Mouse (Mus musculus): ENCODE measurements around the gene Fgf3. TPM values are rescaled to one million over a fixed set of nuclear protein-coding genes. Genes with fewer than 3 reads are reported as not detected.
"Not testable (repeated sequence)": the region's sequence is repeated elsewhere in the genome, so short reads cannot be mapped to it uniquely, and the experiment has no call there.

The Fgf3 gene
- total RNA-seq, 2 experiments from 2014 or later: not detected

DNA sequence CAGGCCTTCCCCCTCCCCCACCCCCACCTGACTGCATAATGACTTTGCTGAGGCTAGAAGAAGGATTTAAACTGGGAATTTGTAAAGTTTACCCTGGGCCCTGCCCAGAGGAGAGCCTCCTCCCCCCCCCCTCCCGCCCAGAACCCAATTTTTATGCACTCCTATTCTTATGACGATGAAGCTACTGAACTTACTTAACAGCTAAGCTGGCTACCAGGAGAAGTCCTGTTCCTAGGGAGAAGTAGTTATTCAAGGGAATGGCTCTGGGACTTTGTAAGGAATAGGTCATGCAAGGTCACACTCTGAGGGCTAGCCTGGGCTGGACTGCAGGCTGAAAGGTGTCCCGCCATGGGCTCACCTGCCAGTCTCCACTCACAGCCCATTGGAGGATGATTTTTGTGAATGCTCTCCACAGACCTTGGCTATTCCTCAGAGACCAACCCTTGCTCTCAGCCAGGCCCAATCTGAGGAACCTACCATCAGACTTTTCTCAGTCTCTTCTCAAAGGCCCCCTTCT, 20.0 kb downstream of the Fgf3 start:
- no peak for DNase-seq (ENCODE audit: low spot score)

DNA sequence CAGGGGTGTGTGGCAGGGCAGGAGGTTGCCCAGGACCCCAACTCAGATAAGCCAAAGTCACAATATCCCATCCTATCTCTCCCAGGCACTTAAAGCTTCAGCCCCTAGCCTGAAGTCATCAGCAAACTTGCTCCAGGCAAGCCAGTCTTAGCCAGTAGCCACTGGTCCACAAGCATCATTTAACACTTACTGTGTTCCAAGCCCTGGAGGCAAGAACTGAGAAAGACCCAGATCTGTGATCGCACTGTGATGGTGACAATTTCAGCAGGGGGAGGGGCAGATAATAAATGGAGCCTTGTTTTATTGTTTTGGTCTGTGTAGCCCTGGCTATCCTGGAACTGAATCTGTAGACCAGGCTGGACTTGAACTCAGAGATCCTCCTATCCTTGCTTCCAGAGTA, 20.8 kb downstream of the Fgf3 start:
- DNase-seq (ENCODE audit: low spot score): no peak

DNA sequence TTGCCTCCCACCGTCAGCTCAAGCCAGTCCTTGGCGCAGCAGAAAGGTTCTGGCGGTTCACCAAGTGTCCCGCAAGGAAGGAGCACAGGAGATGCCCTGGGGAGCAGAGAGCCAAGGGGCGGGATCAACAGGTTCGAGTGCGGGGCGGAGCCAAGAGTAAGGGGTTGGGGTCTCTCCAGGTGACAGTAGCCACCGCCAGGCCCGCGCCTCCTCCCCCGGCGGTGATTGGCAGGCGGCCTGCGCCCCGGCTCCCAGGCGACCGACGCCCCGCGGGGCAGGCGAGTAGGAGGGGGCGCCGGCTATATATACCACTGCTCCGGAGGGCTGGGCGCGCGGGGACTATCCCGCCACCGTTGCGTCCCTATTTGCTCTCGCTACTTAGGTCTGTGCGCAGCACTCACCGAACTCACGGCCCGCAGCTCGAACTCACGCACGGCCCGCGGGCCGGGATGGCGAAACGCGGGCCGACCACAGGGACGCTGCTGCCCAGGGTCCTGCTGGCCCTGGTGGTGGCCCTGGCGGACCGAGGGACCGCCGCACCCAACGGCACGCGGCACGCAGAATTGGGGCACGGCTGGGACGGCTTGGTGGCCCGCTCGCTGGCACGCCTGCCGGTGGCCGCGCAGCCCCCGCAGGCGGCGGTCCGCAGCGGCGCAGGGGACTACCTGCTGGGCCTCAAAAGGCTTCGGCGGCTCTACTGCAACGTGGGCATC, 23.3 kb downstream of the Fgf3 start:
- DNase-seq (ENCODE audit: low spot score): no peak

DNA sequence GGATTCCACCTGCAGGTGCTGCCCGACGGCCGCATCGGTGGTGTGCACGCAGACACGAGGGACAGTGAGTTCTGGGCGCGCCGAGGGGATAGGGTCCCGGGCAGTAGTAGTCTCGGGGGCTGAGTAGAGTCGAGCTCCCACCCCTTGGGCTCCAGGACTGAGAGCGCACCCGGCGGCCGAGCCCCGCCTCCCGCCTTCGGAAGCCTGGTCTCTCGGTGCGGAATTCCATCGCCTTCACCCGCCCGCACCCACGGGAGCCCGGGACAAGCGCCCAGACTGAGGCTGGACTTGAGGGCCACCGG, 23.8 kb downstream of the Fgf3 start:
- no peak for DNase-seq (ENCODE audit: low spot score)

DNA sequence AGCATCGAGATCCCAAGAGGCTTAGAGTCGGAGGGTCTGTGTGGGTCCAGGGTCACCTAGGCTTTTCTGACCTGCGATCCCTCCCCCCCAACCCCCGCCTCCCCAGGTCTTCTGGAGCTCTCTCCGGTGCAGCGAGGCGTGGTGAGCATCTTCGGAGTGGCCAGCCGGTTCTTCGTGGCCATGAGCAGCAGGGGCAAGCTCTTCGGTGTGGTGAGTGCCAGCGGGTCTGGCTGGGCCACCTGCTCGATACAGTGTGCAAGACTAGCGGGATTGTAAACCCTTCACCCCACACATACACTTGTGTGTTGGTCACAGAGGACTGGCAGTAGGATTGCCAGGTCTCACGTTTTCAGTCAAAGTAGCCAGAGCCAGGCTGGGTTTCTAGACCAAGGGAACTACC, 24.2 kb downstream of the Fgf3 start:
- DNase-seq (ENCODE audit: low spot score): no peak

DNA sequence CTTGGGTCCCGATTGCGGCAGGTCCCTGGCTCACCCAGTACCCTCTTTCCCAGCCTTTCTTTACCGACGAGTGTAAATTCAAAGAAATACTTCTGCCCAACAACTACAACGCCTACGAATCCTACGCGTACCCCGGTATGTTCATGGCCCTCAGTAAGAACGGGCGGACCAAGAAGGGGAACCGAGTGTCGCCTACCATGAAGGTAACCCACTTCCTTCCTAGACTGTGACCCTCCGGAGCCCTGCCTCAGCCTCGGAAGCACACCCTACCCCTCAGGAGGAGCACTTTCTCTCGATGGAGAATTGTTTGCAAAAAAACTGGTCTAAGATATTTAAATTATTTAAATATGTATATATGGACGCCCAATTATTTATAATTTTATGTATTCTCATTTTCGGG, 24.8 kb downstream of the Fgf3 start:
- no peak for DNase-seq (ENCODE audit: low spot score)

DNA sequence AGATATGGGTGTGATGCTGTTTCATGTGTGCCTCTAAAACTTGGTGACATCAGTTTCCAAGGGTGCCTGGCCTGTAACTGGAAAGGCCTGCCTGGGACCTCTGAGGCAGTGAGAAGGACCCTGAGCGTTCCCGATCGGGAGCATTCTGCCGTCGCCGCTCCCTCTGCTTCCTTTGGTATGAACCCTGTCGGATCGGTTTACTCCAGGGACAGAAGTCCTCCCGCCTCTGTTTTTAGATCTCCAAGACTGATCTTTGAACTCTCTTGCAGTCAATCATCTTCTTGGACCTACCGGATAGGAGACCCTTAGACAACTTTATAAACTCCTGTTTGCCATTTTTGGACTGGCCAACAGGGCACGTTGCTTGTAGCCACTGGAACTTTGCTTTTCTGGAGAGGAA, 25.3 kb downstream of the Fgf3 start:
- DNase-seq (ENCODE audit: low spot score): no peak

DNA sequence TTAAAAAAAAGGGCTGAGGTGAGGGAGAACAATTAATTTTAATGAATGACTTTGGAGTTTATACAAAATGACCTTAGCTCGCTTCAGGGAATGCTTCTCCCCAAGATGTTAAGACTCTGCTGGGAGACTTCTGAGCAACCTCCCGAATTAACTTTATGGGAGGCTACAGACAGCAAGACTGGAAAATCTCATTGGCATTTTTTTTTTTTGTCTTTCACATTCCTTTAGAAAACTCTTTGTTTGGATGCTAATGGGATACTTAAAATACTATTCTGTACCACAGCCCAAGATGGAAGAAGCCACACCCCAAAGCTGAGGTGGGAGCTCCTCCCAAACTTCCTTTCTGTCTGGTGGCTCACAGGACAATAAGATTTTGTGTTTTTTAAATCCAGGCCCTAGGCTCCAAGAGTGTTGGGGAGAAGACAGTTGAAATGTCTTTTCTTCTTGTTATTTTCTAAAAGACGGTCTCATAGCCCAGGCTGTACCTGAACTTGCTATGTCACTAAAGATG, 26.3 kb downstream of the Fgf3 start:
- no peak for DNase-seq (ENCODE audit: low spot score)

DNA sequence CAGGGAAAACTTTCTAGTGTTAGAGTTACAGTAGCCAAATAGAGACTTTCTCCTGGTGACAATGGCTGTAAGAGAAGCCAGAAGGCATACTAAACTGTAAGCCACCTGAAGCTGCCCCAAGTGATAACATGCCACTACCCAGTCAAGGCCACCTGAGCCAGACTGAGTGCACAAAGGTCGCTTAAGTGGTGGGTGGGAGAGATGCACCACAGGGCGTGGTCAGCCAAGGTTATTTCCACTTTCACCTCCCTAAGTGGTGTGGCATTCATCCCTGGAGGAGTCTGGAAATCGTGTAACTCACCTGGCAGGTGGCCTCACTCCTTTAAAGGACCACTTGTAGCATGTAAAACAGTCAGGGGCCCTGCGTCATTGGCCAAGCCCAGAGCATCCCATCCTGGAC, 29.3 kb downstream of the Fgf3 start:
- DNase-seq (ENCODE audit: low spot score): no peak

DNA sequence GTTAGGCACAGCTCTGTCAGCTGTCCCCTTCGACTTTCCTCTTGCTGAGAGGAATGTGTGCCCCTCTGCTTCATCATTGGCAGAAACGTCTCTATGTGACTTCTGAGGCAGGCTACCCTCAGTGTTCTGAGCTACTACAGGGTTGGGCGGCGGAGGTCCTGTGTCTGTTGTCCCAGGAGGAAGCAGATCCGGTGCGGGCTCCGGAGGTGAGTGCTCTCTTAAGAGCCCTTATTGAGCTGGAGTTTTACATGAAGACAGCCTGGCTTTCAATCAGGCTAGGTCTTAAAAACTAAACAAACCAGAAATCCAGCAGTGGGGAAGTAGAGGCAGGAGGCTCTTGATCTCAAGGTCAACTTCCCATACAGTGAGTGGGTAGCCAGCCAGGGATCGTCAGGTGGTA, 29.7 kb downstream of the Fgf3 start:
- no peak for DNase-seq (ENCODE audit: low spot score)

DNA sequence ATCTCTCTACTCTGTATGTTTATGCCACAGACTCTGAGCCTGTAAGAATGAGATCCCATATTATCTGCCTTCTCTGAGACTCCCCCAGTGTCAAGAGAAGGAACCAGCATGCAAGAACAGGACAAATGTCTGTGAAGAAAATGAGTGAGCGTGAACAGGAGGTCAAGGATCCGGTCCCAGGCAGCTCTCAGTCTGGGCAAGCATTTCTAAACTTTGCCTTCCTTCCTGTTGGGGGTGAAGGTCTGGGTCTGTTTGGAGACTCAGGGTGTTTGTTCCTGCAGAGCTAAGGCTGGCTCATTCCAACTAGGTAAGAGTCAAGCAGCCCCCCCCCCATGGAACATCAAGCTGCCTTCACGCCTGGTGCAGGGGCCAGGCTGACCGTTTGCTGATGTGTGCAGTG, 34.5 kb downstream of the Fgf3 start:
- no peak for DNase-seq (ENCODE audit: low spot score)

DNA sequence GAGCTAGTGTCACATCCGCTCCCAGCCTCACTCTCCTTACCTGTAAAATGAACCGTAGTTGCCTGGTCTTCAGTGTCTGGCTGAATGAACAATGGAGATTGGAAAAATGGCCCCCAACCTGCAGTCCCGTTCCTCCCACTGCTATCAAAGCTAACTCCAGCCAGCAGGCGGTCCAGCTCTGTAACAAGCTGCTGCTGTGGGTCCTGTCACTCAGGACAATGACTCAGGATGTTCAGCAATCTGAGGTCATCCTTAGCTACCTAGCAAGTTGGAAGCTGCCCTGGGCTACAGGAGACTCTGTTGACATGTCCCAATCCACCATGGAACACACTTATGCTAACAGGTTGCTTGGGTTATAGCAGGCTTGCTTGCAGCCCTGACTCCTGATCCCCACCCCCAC, 35.3 kb downstream of the Fgf3 start:
- no peak for DNase-seq (ENCODE audit: low spot score)

DNA sequence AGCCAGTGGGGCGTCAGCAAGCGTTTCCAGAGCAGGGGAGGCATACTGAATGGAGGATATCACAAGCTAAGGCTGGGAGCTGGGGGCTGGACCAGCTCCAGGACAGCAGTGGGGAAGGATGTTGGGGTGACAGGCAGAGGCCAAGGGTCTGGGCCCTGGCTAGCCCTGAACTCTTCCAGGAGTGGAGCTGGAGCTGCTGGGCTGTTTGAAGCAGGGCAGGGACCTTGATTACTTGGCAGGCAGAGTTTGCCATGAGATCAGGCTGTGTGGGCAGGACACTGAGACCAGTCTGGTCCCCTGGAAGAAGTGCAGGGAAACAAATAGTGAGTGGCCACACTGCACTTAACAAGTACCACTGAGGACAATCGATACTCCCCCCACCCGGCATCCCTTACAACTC, 36.3 kb downstream of the Fgf3 start:
- DNase-seq (ENCODE audit: low spot score): no peak

DNA sequence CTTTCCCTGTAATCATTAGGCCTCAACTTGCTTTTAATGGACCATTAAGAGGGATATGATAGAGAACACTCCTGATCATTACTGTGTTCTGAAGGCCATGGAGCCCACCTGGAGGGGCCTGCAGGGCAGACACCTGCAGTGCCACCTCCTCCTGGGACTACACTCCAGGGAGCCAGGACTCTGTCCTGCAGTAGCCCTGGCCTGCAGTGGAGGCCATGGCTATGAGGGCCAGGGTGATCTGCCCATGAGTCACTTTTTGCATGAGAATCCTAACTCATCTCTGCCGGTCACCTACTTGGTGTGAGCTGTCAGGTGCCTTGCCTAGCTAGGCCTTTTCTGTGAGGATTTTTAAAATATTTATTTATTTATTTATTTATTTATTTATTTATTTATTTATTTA, 40.5 kb downstream of the Fgf3 start:
- DNase-seq (ENCODE audit: low spot score): no peak

DNA sequence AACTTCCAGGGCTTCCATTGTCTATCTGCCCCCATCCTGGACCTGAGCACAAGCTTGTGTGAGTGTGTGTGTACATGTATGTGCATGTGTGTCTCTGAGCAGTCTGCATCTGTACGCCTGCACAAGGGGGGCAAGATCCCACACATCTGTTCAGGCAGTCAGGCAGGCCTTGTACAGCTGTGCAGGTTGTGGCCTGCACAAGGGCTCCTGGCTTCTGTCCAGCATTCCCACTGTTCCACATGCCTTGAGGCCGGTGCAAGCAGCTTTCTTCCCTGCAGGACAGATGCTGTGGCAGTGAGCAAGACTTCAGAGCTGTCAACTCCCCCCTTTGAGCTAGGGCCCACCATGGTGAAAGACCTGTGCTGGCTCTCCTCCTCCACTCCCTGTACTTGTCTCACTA, 45.2 kb downstream of the Fgf3 start:
- no peak for DNase-seq (ENCODE audit: low spot score)

DNA sequence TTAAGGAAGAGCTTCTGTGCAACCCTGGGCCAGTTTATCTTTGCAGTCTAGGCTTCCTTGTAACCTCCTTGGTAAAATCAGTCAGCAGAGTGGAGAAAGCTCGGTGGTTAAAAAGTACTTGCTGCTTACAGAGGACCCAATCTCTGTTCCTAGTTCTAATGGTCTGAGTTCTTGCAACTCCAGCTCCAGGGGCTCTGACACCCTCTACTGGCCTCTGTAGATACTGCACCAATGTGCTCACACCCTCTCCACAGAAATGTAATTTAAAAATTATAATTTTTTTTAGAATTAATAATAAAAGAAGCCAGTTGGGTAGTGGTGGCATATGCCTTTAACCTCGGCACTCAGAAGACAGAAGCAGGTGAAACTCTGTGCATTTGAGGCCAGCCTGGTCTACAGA, 49.8 kb downstream of the Fgf3 start:
- no peak for DNase-seq (ENCODE audit: low spot score)

DNA sequence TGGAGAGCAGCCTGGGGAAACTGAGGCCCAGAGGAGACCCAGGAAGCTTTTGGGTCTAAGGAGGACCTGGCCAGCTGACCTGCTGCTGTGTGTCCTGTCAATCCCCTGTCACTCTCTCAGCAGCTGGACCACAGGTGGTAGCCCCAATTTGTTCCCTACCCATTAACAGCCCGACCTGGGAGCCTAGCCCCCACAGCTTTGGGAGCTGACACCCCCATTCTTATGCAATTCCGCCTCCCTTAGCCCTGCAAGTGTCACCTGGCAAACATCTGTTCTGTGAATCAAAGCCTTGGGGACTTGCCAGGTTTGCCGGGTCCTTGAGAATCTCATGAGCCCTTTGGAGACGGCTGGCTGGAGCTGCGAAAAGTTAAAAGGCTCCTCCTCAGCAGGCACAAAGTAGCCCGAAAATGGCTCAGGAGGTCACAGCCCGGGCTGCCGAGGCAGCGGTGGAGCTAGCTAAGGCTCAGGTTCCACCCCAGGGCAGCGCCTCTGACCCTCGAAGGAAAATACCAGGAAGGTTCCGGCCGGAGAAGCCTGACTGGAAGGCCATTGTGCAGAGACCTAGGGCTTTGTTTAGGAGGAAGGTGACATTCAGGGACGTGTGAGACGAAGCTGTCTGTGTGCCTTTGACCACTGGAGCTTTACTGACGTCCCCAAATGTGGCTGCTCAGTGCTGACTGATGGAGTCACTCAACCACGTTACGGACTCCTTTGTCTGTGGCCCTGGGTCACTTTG, 50.8 kb downstream of the Fgf3 start:
- no peak for DNase-seq (ENCODE audit: low spot score)

DNA sequence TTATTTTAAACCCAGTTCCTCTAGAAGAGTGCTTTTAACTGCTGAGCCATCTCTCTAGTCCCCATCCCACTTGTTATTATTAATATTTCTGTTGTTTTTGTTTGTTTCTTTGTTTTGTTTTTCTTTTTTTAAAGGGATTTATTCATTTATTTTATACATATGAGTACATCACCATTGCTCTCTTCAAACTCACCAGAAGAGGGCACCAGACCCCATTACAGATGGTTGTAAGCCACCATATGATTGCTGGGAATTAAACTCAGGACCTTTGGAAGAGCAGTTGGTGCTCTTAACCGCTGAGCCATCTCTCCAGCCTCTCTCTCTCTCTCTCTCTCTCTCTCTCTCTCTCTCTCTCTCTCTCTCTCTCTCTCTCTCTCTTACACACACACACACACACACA, 52.8 kb downstream of the Fgf3 start:
- DNase-seq (ENCODE audit: low spot score): not testable (repeated sequence)

DNA sequence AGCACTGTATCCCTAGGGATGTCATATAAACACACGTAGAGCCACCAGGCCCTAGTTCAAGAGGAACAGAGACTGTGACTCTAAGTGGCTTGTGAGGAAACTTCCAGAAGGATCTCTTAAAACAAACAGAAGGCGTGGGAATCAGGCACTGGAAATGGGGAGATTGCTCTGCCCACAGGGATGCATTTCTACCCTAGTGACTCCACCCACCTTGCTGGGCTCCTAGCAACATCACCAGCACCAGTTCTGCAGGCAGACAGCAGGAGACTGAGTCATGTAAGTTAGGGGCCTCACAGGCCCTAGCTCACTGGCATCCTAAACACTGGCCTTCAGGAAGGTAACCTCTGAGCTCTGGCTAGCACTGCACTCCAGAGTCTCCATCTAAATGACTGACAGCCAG, 54.0 kb downstream of the Fgf3 start:
- no peak for DNase-seq (ENCODE audit: low spot score)

DNA sequence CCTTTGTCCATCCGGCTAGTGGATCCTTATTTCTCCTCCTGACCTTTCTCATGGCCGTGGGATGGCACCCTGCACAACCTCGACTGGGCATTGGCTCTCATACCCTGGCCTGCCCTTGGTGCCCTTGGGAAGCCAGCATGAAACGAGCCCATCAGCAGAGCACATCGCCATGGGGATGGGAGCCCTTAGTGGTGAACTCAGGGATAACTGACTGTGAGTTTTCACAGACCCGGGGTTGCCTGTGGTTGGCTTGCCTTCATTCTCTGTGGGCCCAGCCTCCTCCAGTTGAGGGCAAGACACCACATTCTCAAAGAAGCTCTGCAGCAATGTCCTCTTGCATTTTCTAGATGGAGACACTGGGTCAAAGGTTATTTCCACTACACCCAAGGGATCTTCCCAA, 54.4 kb downstream of the Fgf3 start:
- no peak for DNase-seq (ENCODE audit: low spot score)
